Mouse (Mus musculus): ENCODE data around the gene Mup6. TPM values are rescaled to one million over a fixed set of nuclear protein-coding genes. Genes with fewer than 3 reads are reported as not detected.
"Not testable (repeated sequence)": the region's sequence is repeated elsewhere in the genome, so short reads cannot be mapped to it uniquely, and the experiment has no call there.

The Mup6 gene
- polyA plus RNA-seq (2015; fragmentation: Nextera tagmentation; extraction: Ambion mirVana), result not detected in 2 replicates

GRCm38 (mm10) chr4:59963405-59964344 is at the start of gene Mup6:
Gene Mup6 (plus strand): TSS chr4:59964294.
- no peak for ATAC-seq (replicated peaks)
- 21% methylated on average over 3 of the region's 3 CpGs for WGBS
- Histone ChIP-seq H3K4me1 (no peaks in the 10 kb centered on the region), H3K9me3 (no peaks in the 10 kb centered on the region), H3K27ac (no peak within 1 kb of the TSS), H3K36me3 (replicated peaks) (no peaks in the 10 kb centered on the region), H3K9ac (no peak within 1 kb of the TSS), H3K27me3 (replicated peaks) (no peaks in the 10 kb centered on the region), H3K4me2 (no peak within 1 kb of the TSS), H3K4me3 (no peak within 1 kb of the TSS)

GRCm38 (mm10) chr4:59914608-59915403 is 49.3 kb upstream of the Mup6 start, which contains the start of gene Slc46a2:
Gene Slc46a2 (minus strand): TSS chr4:59915056.
- Histone ChIP-seq H3K4me1 (no peaks in the 10 kb centered on the region), H3K4me2 (no peak within 1 kb of the TSS; the same call in 1 of the 2 replicates), H3K36me3 (replicated peaks) (no peaks in the 10 kb centered on the region), H3K27ac (no peak within 1 kb of the TSS), H3K9me3 (no peaks in the 10 kb centered on the region), H3K4me3 (no peak within 1 kb of the TSS), H3K9ac (no peak within 1 kb of the TSS), H3K27me3 (replicated peaks) (no peaks in the 10 kb centered on the region; the same call in 1 of the 2 replicates)
- WGBS, result 15% methylated on average over 22 of the region's 22 CpGs
- peak; percentile 14; the same call in 1 of the 2 replicates for ATAC-seq (replicated peaks)

- Histone ChIP-seq H3K9me3 (no peaks in the 10 kb centered on the region), H3K4me3 (no peak overlapping the region), H3K4me1 (no peaks in the 10 kb centered on the region), H3K4me2 (no peak overlapping the region), H3K27me3 (replicated peaks) (no peaks in the 10 kb centered on the region), H3K36me3 (replicated peaks) (no peaks in the 10 kb centered on the region), H3K9ac (no peak overlapping the region), H3K27ac (no peak overlapping the region)
- ATAC-seq (replicated peaks), result no peak
- 89% methylated on average over 3 of the region's 3 CpGs for WGBS
Observed at GRCm38 (mm10) chr4:59917966-59918365, 46.1 kb upstream of the Mup6 start.

- no peak for ATAC-seq (replicated peaks)
- no peak overlapping the region for H3K9ac ChIP-seq
- H3K4me2 ChIP-seq, result no peak overlapping the region
- no peaks in the 10 kb centered on the region for H3K27me3 ChIP-seq (replicated peaks)
- H3K27ac ChIP-seq, result no peak overlapping the region
- WGBS, result 82% methylated on average over 9 of the region's 9 CpGs
- no peaks in the 10 kb centered on the region for H3K9me3 ChIP-seq
- H3K4me1 ChIP-seq, result no peaks in the 10 kb centered on the region
- no peak overlapping the region for H3K4me3 ChIP-seq
- no peaks in the 10 kb centered on the region for H3K36me3 ChIP-seq (replicated peaks)
Observed at GRCm38 (mm10) chr4:59925082-59925481, 39.0 kb upstream of the Mup6 start.

- Histone ChIP-seq H3K27me3 (replicated peaks) (no peaks in the 10 kb centered on the region), H3K9me3 (no peaks in the 10 kb centered on the region), H3K4me1 (no peaks in the 10 kb centered on the region), H3K36me3 (replicated peaks) (no peaks in the 10 kb centered on the region), H3K4me3 (no peak overlapping the region), H3K9ac (no peak overlapping the region), H3K27ac (no peak overlapping the region), H3K4me2 (no peak overlapping the region)
- 94% methylated on average over 3 of the region's 3 CpGs for WGBS
- no peak for ATAC-seq (replicated peaks)
Observed at GRCm38 (mm10) chr4:59927666-59928065, 36.4 kb upstream of the Mup6 start.

GRCm38 (mm10) chr4:59928347-59928746 is 35.7 kb upstream of the Mup6 start:
- H3K4me3 ChIP-seq, result no peak overlapping the region
- H3K9ac ChIP-seq, result no peak overlapping the region
- no peak overlapping the region for H3K27ac ChIP-seq
- H3K4me1 ChIP-seq, result no peaks in the 10 kb centered on the region
- no peaks in the 10 kb centered on the region for H3K36me3 ChIP-seq (replicated peaks)
- peak; percentile 41; the same call in 1 of the 2 replicates for ATAC-seq (replicated peaks)
- 25% methylated on average over 6 of the region's 6 CpGs for WGBS
- H3K9me3 ChIP-seq, result no peaks in the 10 kb centered on the region
- no peak overlapping the region for H3K4me2 ChIP-seq
- H3K27me3 ChIP-seq (replicated peaks), result no peaks in the 10 kb centered on the region

GRCm38 (mm10) chr4:59932505-59933281 is 31.4 kb upstream of the Mup6 start:
- H3K9me3 ChIP-seq, result no peaks in the 10 kb centered on the region
- H3K4me3 ChIP-seq, result no peak overlapping the region
- no peaks in the 10 kb centered on the region for H3K27me3 ChIP-seq (replicated peaks)
- 60% methylated on average over 6 of the region's 6 CpGs for WGBS
- no peak overlapping the region for H3K4me2 ChIP-seq
- H3K36me3 ChIP-seq (replicated peaks), result no peaks in the 10 kb centered on the region
- H3K27ac ChIP-seq, result no peak overlapping the region
- ATAC-seq (replicated peaks), result peak; percentile 94
- H3K4me1 ChIP-seq, result no peaks in the 10 kb centered on the region
- no peak overlapping the region for H3K9ac ChIP-seq

GRCm38 (mm10) chr4:59937543-59937942 is 26.6 kb upstream of the Mup6 start:
- H3K4me2 ChIP-seq, result no peak overlapping the region
- H3K9me3 ChIP-seq, result no peaks in the 10 kb centered on the region
- no peaks in the 10 kb centered on the region for H3K27me3 ChIP-seq (replicated peaks)
- WGBS, result 80% methylated on average over 2 of the region's 2 CpGs
- no peak for ATAC-seq (replicated peaks)
- H3K4me3 ChIP-seq, result no peak overlapping the region
- H3K27ac ChIP-seq, result no peak overlapping the region
- H3K36me3 ChIP-seq (replicated peaks), result no peaks in the 10 kb centered on the region
- no peaks in the 10 kb centered on the region for H3K4me1 ChIP-seq
- H3K9ac ChIP-seq, result no peak overlapping the region

GRCm38 (mm10) chr4:59960610-59961009 is 3.5 kb upstream of the Mup6 start, which contains the start of gene Mup4:
Gene Mup4 (minus strand): TSS chr4:59960710.
- Histone ChIP-seq H3K4me3 (no peak within 1 kb of the TSS), H3K9me3 (no peaks in the 10 kb centered on the region), H3K4me2 (no peak within 1 kb of the TSS), H3K4me1 (no peaks in the 10 kb centered on the region), H3K27me3 (replicated peaks) (no peaks in the 10 kb centered on the region), H3K36me3 (replicated peaks) (no peaks in the 10 kb centered on the region), H3K27ac (no peak within 1 kb of the TSS), H3K9ac (no peak within 1 kb of the TSS)
- WGBS, result 78% methylated on average over 3 of the region's 3 CpGs
- no peak for ATAC-seq (replicated peaks)

GRCm38 (mm10) chr4:59997894-59998293 is 33.8 kb downstream of the Mup6 start:
- H3K27me3 ChIP-seq (replicated peaks); H3K27ac ChIP-seq; H3K4me1 ChIP-seq; H3K4me3 ChIP-seq; H3K36me3 ChIP-seq (replicated peaks); ATAC-seq (replicated peaks); H3K4me2 ChIP-seq; H3K9me3 ChIP-seq; H3K9ac ChIP-seq: not testable (repeated sequence)

GRCm38 (mm10) chr4:60020141-60020540 is 56.0 kb downstream of the Mup6 start:
- not testable (repeated sequence) for H3K4me3 ChIP-seq; H3K4me2 ChIP-seq; H3K9ac ChIP-seq; ATAC-seq (replicated peaks); H3K27ac ChIP-seq; H3K36me3 ChIP-seq (replicated peaks); H3K9me3 ChIP-seq; H3K4me1 ChIP-seq; H3K27me3 ChIP-seq (replicated peaks)
- 90% methylated on average over 7 of the region's 7 CpGs for WGBS

All from midbrain, embryonic 15.5 days (tissue).